Mouse (Mus musculus) kidney, postnatal 25 days (tissue): ENCODE measurements around the gene Cd81.

Source experiments
- DNase-seq, 2 experiments: peaks; one replicate each; pipeline ENCODE4 v3.0.0; 2021; ENCODE audit warnings: mixed read lengths in 2 of 2

Gene Cd81

GRCm38 (mm10) chr7:143021356-143022164 lies 31.0 kb upstream of the Cd81 start:
- no peak for DNase-seq

DNA sequence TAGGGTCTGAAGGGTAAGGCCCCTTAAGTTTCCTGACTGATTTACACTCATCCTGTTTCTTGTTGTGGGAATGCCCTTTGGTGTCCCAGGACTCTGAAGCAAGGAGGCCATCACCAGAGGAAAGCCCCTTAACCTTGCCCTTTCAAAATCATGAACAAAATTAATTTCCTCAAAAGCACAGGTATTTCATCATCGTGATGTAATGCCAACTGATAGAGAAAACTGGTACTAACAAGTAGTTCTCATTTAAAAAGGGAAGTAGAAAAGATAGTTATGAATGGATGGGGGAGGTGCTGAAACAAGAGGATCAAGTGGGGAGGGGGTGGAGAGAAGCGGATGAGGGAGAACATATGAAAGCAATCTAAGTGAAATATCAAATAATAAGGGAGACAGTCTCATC lies 29.0 kb upstream of the Cd81 start:
- DNase-seq: no peak

GRCm38 (mm10) chr7:143024293-143024692 lies 28.2 kb upstream of the Cd81 start:
- no peak for DNase-seq

- DNase-seq: no peak
Measured at GRCm38 (mm10) chr7:143025496-143025895, 27.0 kb upstream of the Cd81 start.

GRCm38 (mm10) chr7:143027196-143027595 lies 25.3 kb upstream of the Cd81 start:
- no peak for DNase-seq

- no peak for DNase-seq
Measured at GRCm38 (mm10) chr7:143031816-143032215, 20.7 kb upstream of the Cd81 start.

DNA sequence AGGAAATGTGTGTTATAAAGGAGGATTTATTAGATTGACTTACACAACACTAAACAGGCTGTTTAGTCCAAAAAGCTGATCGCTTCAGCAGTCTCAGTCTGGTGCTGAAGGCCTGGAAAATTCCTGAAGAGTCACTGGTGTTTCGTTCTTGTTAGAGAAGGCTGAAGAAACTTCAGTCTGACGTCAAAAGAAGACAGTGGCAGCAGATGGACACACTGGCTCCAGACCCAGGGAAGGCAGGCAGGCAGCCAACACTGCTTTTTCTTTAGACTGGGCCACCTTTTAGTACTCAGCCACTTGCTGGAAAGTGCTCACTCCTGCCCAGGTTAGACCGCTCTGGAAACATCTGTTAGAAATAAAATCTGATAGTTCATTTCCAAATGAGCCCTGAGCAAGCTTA lies 19.0 kb upstream of the Cd81 start:
- DNase-seq: peak in 1 of 2 experiments; percentile 37

GRCm38 (mm10) chr7:143034112-143034511 lies 18.4 kb upstream of the Cd81 start:
- no peak for DNase-seq

DNA sequence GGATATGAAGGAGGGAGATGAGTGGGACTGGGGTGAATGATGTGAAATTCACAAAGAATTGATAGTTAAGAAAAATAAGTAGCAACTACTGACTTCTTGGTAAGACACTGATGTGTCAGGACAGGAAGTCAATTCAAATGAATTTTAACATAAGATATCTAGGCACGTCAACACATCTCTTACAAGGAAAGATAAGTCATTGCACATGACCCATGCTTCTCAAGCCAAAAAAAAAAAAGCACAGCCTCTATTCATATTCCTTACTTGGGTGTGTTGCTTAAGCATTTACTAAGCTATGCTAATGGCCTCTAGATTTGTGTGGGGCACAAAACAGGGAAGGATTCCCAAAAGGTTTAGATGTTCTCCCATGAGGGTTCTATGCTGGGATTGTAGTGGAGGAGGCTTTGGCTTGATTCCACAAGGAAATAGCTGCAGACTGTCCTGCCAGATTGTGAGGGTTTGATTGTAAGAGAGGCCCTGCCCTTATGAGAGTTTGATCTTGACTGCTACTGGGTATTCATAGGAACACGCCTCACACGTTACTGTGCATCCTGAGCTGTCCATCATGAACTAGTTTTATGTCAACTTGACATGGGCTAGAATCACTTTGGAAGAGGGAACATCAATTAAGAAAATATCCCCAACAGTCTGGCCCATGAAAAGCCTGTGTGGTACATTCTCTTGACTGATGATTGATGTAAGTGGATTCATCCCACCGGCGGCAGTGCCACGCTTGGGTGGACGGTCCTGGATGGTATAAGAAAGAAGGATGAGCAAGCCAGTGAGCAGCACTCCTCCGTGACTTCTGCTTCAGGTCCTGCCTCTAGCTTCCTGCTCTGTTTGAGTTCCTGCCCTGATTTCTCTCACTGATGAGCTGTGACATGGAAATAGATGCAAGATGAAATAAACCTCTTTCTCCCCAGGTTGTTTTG lies 17.8 kb upstream of the Cd81 start:
- DNase-seq: no peak

DNA sequence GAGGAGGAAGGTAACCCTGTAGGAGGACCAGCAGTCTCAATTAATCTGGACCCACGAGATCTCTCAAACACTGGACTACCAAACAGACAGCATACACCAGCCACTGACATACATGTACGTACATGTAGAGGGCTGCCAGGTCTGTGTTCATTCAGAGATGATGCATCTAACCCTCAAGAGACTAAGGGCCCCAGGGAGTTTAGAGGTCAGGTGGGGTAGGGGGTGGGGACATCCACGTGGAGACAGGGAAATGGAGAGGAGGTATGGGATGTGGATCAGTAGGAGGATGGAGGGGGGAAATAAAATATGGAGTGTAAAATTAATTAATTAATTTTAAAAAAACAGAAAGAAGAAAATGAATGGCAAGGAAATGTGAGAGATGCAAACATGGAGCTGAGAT lies 15.8 kb upstream of the Cd81 start:
- DNase-seq: no peak

GRCm38 (mm10) chr7:143037306-143037705 lies 15.2 kb upstream of the Cd81 start:
- no peak for DNase-seq

DNA sequence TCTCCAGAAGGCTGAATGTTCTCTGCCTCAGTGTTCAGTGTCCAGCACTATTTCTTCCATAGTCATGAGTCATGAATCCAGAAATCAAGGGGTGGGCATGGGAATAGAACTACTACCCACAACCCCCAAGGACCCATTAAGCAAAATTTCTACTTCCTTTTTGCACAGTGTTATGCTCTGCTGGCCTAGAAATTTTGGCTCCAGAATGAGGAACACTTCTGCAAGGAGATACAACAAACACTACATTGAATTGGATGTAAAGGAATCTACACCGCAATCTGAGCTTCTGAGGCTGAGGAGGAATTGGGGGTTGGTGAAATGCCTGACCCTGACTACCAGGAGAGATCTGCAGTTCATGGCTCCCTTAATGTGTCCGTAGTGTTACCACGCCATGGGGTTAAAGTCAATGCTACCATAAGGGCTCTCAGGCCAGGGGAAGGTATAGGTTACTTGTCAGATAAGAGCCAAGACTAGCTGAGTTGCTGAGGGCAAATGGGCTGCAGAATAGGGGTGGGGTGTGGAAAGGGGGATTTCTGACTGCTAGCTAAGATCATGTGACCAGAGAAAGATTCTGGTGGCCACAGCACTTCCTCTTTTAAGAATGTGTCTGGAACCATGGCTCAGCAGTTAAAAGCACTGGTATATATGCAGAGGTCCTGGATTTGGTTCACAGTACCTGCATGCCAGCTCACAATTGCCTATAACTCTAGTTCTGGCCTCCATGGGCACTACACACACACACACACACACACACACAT lies 14.2 kb upstream of the Cd81 start:
- no peak for DNase-seq

- DNase-seq: no peak
Measured at GRCm38 (mm10) chr7:143040561-143040960, 12.0 kb upstream of the Cd81 start.

GRCm38 (mm10) chr7:143041138-143041822 lies 11.3 kb upstream of the Cd81 start:
- DNase-seq: no peak

- peak; percentile 84 to 91 for DNase-seq
Measured at GRCm38 (mm10) chr7:143042089-143042488, 10.4 kb upstream of the Cd81 start.

- DNase-seq: peak in 1 of 2 experiments; percentile 62
Measured at GRCm38 (mm10) chr7:143042897-143043300, 9.6 kb upstream of the Cd81 start.

DNA sequence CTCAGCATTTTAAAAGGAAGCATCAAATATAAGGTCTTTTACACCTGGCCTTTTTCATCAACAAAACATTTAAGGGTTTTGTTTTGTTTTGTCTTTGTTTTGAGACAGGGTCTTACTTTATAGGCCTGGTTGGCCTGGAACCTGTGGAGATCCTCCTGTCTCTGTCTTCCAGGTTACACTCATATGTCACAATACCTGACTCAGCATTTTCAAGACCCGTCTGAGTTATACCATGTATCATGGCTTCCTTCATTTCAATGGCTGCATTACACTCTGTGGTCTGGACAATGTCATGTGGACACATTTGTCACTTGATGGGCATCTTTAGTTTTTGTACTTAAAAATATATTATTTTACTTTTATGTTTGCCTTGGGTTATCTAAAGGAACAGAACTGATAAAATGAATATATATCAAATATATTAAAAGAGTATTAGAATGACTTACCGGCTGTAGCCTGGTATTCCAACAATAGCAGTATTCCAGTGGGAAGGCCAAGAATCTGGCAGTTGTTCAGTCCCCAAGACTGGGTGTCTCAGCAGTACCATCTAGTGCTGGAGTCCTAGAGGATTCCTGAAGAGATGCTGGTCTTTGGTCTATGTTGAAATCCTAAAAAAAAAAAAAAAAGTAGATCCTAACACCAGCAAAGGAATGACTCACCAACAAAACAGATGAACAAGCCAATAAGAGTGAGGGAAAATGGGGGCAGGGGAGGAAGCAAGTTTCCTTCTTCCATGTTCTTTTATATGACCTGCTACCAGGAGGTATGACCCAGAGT lies 8.3 kb upstream of the Cd81 start:
- DNase-seq: no peak

DNA sequence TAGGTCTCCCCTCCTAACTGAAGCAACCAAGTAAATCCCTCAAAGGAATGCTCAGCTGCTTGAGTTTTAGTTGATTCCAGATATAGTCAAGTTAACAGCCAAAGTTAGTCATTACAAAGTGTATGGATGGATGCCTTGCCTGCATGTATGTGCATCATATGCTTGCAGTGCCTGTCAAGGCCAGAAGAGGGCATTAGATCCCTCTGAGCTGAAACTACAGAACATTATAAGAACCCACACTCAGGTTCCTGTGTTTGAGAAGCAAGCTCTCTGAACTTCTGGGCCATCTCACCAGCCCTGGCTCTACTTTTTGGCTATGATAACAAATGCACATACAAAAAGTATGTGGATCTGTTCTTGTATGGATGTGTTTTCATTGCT lies 7.7 kb upstream of the Cd81 start:
- no peak for DNase-seq

DNA sequence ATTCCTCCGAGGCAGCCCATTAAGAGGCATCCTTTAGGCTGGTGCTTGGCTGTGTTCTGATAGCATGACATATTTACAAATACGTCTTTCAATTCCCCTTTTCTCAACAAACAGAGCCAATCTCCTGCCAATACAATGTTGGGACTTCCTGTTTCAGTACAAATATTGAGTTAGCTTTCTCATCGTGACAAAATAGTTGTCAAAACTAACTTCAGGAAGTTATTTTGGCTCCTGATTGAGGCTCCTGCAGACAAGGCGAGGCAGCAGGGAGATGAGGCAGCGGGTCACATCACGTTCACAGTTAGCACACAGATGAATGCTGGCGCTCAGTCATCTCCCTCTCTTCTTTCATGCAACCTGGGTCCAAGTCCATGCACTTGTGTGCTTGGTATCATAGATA lies 6.2 kb upstream of the Cd81 start:
- DNase-seq: no peak

DNA sequence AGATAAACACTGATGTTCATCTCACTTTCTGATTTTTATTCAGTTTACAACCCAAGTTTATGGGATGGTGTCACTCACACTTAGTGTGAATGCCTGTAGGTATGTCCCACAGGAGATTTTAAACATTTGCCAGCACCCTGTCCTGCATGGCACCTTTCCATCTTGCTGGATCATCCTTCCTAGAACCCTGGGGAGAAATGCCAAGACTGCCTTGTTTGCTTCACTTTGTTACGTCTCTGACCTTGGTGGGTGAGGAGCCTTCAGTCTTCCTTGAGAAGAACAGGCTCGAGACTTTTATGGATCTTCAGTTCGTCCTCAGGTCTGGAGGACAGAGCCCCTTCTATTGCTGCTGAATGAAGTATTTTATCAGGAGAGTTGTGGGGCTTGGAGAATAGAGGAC lies 3.2 kb upstream of the Cd81 start:
- DNase-seq: no peak
